Mouse (Mus musculus): ENCODE results near the gene Camk2b. TPM values are rescaled to one million over a fixed set of nuclear protein-coding genes. Genes with fewer than 3 reads are reported as not detected.
"Not testable (repeated sequence)": the region's sequence is repeated elsewhere in the genome, so short reads cannot be mapped to it uniquely, and the experiment has no call there.

Camk2b gene
- polyA plus RNA-seq, 1 experiment from 2014 or later, result 2.5 TPM

DNA sequence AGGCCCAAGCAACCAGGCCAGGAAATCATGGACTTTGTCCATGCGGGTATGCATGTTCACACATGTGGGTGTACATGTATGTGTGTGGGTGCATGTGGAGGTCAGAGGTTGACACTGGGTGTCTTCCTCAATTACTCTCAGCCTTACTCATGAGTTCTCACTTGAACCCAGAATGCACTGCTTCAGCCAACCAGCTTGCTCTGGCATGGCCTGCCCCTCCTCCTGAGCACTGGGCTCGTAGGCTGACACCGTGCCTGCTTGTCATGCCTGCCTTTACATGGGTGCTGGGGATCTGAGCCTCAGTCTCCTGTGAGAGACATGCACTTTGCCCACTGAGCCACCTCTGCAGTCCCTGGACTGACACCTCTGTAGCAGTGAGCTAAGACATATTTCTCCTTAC is 54.3 kb downstream of the Camk2b start:
- no peak overlapping the region for H3K9ac ChIP-seq
- H3K4me2 ChIP-seq, result no peak overlapping the region
- no peak overlapping the region for H3K27ac ChIP-seq (ENCODE audit: poor library complexity, severe bottlenecking)
- H3K4me1 ChIP-seq (replicated peaks), result no peaks in the 10 kb centered on the region
- ATAC-seq (ENCODE audit: insufficient number of reproducible peaks, low FRiP score), result no peak
- WGBS, result 94% methylated on average over 3 of the region's 3 CpGs
- no peak overlapping the region for H3K4me3 ChIP-seq
- H3K9me3 ChIP-seq (replicated peaks), result peaks cover 4% of the 10 kb centered on the region; the same call in 1 of the 2 replicates
- H3K27me3 ChIP-seq (replicated peaks), result peaks cover 4% of the 10 kb centered on the region; the same call in 1 of the 2 replicates
- H3K36me3 ChIP-seq, result no peaks in the 10 kb centered on the region

DNA sequence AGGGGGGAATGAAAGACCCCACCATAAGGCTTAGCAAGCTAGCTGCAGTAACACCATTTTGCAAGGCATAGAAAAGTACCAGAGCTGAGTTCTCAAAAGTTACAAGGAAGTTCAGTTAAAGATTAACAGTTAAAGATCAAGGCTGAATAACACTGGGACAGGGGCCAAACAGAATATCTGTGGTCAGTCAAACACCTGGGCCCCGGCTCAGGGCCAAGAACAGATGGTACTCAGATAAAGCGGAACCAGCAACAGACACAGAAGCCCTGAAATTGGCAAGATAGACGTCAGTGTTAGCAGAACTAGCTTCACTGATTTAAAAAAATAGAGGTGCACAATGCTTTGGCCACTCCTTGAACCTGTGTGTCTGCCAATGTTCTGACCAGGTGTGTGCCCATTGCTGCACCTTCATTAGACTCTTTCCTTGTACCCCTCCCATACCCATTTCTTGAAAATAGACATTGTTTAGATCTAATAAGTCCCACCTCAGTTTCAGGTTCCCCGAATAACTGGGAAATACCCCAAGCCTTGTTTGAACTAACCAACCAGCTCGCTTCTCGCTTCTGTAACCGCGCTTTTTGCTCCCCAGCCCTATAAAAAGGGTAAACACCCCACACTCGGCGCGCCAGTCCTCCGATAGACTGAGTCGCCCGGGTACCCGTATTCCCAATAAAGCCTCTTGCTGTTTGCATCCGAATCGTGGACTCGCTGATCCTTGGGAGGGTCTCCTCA is 55.2 kb downstream of the Camk2b start:
- H3K27ac ChIP-seq (ENCODE audit: poor library complexity, severe bottlenecking); ATAC-seq (ENCODE audit: insufficient number of reproducible peaks, low FRiP score); H3K9me3 ChIP-seq (replicated peaks); H3K4me2 ChIP-seq; H3K4me3 ChIP-seq; H3K27me3 ChIP-seq (replicated peaks); H3K4me1 ChIP-seq (replicated peaks); H3K9ac ChIP-seq; H3K36me3 ChIP-seq: not testable (repeated sequence)
- 89% methylated on average over 4 of the region's 18 CpGs for WGBS

GRCm38 (mm10) chr11:6007779-6008128 is 58.4 kb downstream of the Camk2b start:
- not testable (repeated sequence) for H3K36me3 ChIP-seq; H3K9me3 ChIP-seq (replicated peaks); H3K9ac ChIP-seq; H3K27ac ChIP-seq (ENCODE audit: poor library complexity, severe bottlenecking); ATAC-seq (ENCODE audit: insufficient number of reproducible peaks, low FRiP score)
- Histone ChIP-seq H3K4me3 (peak overlapping the region; percentile 39), H3K4me2 (peak overlapping the region; percentile 68), H3K4me1 (replicated peaks) (peaks cover 14% of the 10 kb centered on the region), H3K27me3 (replicated peaks) (peaks cover 16% of the 10 kb centered on the region)
- WGBS, result 31% methylated on average over 11 of the region's 13 CpGs

DNA sequence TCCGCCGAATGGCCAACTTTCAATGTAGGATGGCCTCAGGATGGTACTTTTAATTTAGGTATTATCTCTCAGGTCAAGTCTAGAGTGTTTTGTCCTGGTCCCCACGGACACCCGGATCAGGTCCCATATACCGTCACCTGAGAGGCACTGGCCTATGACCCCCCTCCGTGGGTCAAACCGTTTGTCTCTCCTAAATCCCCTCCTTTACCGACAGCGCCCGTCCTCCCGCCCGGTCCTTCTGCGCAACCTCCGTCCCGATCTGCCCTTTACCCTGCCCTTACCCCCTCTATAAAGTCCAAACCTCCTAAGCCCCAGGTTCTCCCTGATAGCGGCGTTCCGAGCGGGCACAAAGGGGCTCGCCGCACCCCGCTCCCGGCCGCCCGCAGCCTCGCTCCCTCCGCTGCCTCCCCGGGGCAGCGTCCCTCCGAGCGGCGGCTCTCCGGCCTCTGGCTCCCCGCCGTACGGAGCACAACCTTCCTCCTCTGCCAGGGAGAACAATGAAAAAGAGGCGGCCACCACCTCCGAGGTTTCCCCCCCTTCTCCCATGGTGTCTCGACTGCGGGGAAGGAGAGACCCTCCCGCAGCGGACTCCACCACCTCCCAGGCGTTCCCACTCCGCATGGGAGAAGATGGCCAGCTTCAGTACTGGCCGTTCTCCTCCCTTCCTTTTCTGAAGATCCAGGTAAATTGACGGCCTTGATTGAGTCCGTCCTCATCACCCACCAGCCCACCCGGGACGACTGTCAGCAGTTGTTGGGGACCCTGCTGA is 59.0 kb downstream of the Camk2b start:
- H3K4me1 ChIP-seq (replicated peaks), result peaks cover 19% of the 10 kb centered on the region
- 1% methylated on average over 28 of the region's 49 CpGs for WGBS
- peak overlapping the region; percentile 60; the same call in 1 of the 2 replicates for H3K9ac ChIP-seq
- H3K27me3 ChIP-seq (replicated peaks), result peaks cover 16% of the 10 kb centered on the region
- peak overlapping the region; percentile 73 for H3K4me2 ChIP-seq
- not testable (repeated sequence) for H3K9me3 ChIP-seq (replicated peaks); ATAC-seq (ENCODE audit: insufficient number of reproducible peaks, low FRiP score); H3K36me3 ChIP-seq; H3K27ac ChIP-seq (ENCODE audit: poor library complexity, severe bottlenecking)
- peak overlapping the region; percentile 53 for H3K4me3 ChIP-seq

DNA sequence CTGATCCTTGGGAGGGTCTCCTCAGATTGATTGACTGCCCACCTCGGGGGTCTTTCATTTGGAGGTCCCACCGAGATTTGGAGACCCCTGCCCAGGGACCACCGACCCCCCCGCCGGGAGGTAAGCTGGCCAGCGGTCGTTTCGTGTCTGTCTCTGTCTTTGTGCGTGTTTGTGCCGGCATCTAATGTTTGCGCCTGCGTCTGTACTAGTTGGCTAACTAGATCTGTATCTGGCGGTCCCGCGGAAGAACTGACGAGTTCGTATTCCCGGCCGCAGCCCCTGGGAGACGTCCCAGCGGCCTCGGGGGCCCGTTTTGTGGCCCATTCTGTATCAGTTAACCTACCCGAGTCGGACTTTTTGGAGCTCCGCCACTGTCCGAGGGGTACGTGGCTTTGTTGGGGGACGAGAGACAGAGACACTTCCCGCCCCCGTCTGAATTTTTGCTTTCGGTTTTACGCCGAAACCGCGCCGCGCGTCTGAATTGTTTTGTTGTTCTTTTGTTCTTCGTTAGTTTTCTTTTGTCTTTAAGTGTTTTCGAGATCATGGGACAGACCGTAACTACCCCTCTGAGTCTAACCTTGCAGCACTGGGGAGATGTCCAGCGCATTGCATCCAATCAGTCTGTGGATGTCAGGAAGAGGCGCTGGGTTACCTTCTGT is 59.7 kb downstream of the Camk2b start:
- H3K9me3 ChIP-seq (replicated peaks); ATAC-seq (ENCODE audit: insufficient number of reproducible peaks, low FRiP score): not testable (repeated sequence)
- WGBS, result 3% methylated on average over 43 of the region's 44 CpGs

GRCm38 (mm10) chr11:6005374-6006043 is 60.7 kb downstream of the Camk2b start:
- H3K4me1 ChIP-seq (replicated peaks), result peaks cover 35% of the 10 kb centered on the region
- not testable (repeated sequence) for H3K27ac ChIP-seq (ENCODE audit: poor library complexity, severe bottlenecking); H3K4me3 ChIP-seq; H3K9ac ChIP-seq; H3K36me3 ChIP-seq; H3K9me3 ChIP-seq (replicated peaks); H3K4me2 ChIP-seq; ATAC-seq (ENCODE audit: insufficient number of reproducible peaks, low FRiP score)
- WGBS, result 43% methylated on average over 1 of the region's 4 CpGs
- H3K27me3 ChIP-seq (replicated peaks), result peaks cover 16% of the 10 kb centered on the region

More for the DNA sequence above, 59.7 kb downstream of the Camk2b start:
- peaks cover 26% of the 10 kb centered on the region for H3K4me1 ChIP-seq (replicated peaks)
- peak overlapping the region; percentile 53 for H3K4me3 ChIP-seq
- H3K4me2 ChIP-seq, result peak overlapping the region; percentile 73
- H3K27ac ChIP-seq (ENCODE audit: poor library complexity, severe bottlenecking); H3K36me3 ChIP-seq: not testable (repeated sequence)
- H3K27me3 ChIP-seq (replicated peaks), result peaks cover 16% of the 10 kb centered on the region
- H3K9ac ChIP-seq, result peak overlapping the region; percentile 56

DNA sequence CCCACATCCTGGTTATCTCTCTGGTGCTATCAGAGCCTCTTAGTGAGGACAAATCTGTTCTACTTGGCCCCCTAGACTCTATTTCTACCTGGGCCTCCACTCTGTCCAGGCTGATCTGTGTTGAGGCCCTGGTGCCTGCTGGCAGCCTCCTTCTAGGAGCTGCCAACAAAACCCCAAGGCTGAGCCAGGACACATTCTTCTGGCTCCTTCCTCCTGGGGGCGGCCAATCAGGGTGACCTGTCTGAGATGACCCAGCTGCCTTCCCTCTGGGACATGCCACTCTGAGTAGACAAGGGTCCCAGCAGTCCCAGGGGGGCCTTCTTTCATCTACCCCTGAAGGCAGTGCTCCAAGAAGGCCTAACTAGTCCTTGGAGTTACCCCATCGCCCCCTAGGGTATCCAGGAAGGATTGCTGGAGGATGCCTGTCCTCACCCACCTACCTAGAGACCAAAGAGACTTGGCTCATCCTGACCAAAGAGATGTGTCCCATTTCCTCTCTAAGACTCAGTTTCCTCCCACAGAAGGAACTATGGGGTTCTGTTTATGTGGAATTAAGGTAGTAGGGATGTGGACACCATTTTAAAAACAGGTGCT is 63.0 kb downstream of the Camk2b start:
- Histone ChIP-seq H3K4me2 (no peak overlapping the region), H3K27ac (ENCODE audit: poor library complexity, severe bottlenecking) (peak overlapping the region; percentile 97), H3K4me1 (replicated peaks) (peaks cover 51% of the 10 kb centered on the region), H3K4me3 (no peak overlapping the region), H3K27me3 (replicated peaks) (peaks cover 12% of the 10 kb centered on the region), H3K9ac (peak overlapping the region; percentile 38; the same call in 1 of the 2 replicates), H3K9me3 (replicated peaks) (no peaks in the 10 kb centered on the region), H3K36me3 (no peaks in the 10 kb centered on the region)
- no peak for ATAC-seq (ENCODE audit: insufficient number of reproducible peaks, low FRiP score)
- WGBS, result 48% methylated on average over 2 of the region's 2 CpGs

- 67% methylated on average over 9 of the region's 9 CpGs for WGBS
- no peaks in the 10 kb centered on the region for H3K36me3 ChIP-seq
These were observed 64.0 kb downstream of the Camk2b start for GRCm38 (mm10) chr11:6001981-6002649.

DNA sequence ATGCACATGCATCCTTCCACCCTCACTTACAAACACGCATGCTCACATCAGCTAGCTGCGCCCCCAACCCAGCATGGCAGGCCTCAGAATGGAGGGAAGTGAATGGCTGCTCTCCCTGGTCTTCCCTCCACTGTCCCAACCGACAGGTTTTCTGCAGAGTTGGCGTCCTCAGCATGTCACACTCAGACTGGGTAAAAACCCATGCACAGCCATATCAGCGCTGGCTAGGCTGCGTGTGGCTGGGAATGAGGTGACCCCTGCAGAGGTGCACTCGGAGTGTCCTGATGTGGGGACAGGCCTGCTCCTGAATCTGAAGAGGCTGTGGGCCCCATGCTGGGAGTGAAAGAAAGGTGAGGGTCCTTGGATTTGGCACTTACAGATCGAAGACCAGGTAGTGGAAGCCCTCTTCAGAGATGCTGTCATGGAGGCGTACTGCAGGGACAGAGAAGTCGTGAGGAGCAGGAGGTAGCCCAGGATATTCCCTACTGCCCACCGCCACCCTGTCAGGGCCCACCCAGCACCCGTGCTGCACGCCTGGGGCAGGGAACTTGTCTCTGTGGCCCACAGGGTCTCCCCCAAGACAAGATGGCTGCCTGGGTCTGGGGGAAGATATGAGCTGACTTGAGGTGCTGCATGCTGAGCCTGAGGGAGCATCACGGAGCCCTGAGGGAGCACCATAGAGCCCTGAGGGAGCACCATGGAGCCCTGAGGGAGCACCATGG is 65.0 kb downstream of the Camk2b start:
- WGBS, result 51% methylated on average over 14 of the region's 14 CpGs
- H3K4me3 ChIP-seq, result no peak overlapping the region
- peaks cover 12% of the 10 kb centered on the region for H3K27me3 ChIP-seq (replicated peaks)
- H3K9me3 ChIP-seq (replicated peaks), result no peaks in the 10 kb centered on the region
- peak; percentile 3; the same call in 1 of the 2 replicates for ATAC-seq (ENCODE audit: insufficient number of reproducible peaks, low FRiP score)
- no peaks in the 10 kb centered on the region for H3K36me3 ChIP-seq
- H3K4me2 ChIP-seq, result peak overlapping the region; percentile 5
- H3K4me1 ChIP-seq (replicated peaks), result peaks cover 52% of the 10 kb centered on the region
- H3K27ac ChIP-seq (ENCODE audit: poor library complexity, severe bottlenecking), result peak overlapping the region; percentile 97
- H3K9ac ChIP-seq, result peak overlapping the region; percentile 49

More at GRCm38 (mm10) chr11:6001981-6002649, 64.0 kb downstream of the Camk2b start:
- no peaks in the 10 kb centered on the region for H3K9me3 ChIP-seq (replicated peaks)
- H3K27me3 ChIP-seq (replicated peaks), result peaks cover 12% of the 10 kb centered on the region
- H3K9ac ChIP-seq, result peak overlapping the region; percentile 49
- no peak overlapping the region for H3K4me2 ChIP-seq
- H3K4me3 ChIP-seq, result no peak overlapping the region
- peak overlapping the region; percentile 97 for H3K27ac ChIP-seq (ENCODE audit: poor library complexity, severe bottlenecking)
- ATAC-seq (ENCODE audit: insufficient number of reproducible peaks, low FRiP score), result no peak
- peaks cover 51% of the 10 kb centered on the region for H3K4me1 ChIP-seq (replicated peaks)
